Comparison of ENCODE assay signal across 8 mouse cellular contexts in the genomic region with DNA sequence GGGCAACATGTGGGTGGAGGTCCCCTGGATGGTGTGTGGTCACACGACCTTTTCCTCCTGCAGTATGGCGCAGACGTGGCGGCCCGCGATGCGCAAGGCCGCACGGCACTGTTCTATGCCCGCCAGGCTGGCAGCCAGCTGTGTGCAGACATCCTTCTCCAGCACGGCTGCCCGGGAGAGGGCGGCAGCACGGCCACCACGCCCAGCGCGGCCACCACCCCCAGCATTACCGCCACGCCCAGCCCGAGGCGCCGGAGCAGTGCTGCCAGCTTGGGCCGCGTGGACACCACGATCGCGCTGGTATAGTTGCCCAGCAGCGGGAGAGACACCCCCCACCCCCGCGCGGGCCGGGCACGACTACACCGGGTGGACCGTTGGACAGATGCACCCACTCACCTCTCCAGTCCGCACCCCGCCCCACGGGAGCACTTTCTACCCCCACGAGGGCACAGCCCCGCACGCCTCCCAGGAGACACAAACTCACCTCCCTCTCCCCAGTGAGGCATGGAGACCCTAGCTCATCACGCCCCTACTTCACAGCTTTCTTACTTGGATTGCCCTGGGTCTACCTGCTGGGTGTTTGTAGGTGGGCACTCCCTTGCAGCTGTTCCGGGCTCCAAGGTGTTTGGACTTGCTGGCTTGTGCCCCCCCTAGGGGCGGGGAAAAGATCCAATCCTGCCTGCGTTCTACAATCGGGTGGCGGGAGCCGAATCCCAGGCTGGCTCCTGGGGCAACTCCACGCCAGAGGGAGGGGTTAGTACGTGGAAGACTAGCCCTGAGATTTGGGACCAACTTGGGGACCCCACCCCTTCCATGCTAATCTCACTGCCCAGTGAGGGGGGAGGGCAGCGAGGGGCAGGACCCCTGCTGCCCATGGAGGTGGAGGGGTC. TPM values are rescaled to one million over a fixed set of nuclear protein-coding genes. Genes with fewer than 3 reads are reported as not detected.
DNase-seq lines count a peak whose midpoint lies in the region; ATAC-seq and TF ChIP-seq lines count a peak whose summit lies in the region.

No protein-coding gene starts in this region.

- peaks cover 76% of the 10 kb centered on the region for H3K27me3 ChIP-seq in heart, embryonic 10.5 days (ENCODE audit: insufficient read depth, poor library complexity, severe bottlenecking)
- peaks cover 14% of the 10 kb centered on the region for H3K27me3 ChIP-seq in heart, adult 2 months (ENCODE audit: control insufficient read depth, insufficient read depth, low read length)
- H3K27me3 ChIP-seq in MEL (ENCODE audit: control insufficient read depth in 1 of 2, insufficient read depth in 2 of 2, low read length in 2 of 2) = no peaks in the 10 kb centered on the region
- H3K27me3 ChIP-seq in forebrain, embryonic 12.5 days = peaks cover 69% of the 10 kb centered on the region
- H3K27me3 ChIP-seq in midbrain, embryonic 12.5 days = peaks cover 73% of the 10 kb centered on the region

- no peak for TF ChIP-seq POLR2A in heart, adult 2 months (IDR thresholded peaks at IDR 0.05; ENCODE audit: insufficient read depth, low read depth, low read length)
- TF ChIP-seq POLR2A in MEL (IDR thresholded peaks at IDR 0.05; ENCODE audit: control insufficient read depth in 1 of 2, insufficient read depth in 1 of 2, low read depth in 1 of 2, low read length in 2 of 2, poor library complexity in 1 of 2) = no peak

- WGBS in heart, embryonic 10.5 days = 8% methylated on average over 51 of the region's 51 CpGs
- whole genome bisulfite sequencing in heart, adult 2 months = 19% methylated on average over 51 of the region's 51 CpGs
- WGBS in forebrain, embryonic 12.5 days = 7% methylated on average over 48 of the region's 51 CpGs
- WGBS in midbrain, embryonic 12.5 days = 9% methylated on average over 49 of the region's 51 CpGs

- peak overlapping the region; percentile 52 for H3K4me2 ChIP-seq in forebrain, embryonic 12.5 days
- H3K4me2 ChIP-seq in midbrain, embryonic 12.5 days (replicated peaks) = peak overlapping the region; percentile 38

- peak overlapping the region; percentile 39 for H3K4me3 ChIP-seq in heart, embryonic 10.5 days
- no peak overlapping the region for H3K4me3 ChIP-seq in heart, adult 2 months
- H3K4me3 ChIP-seq in MEL (ENCODE audit: control insufficient read depth in 1 of 2, insufficient read depth in 1 of 2, low read depth in 2 of 2, low read length in 2 of 2) = no peak overlapping the region
- H3K4me3 ChIP-seq in forebrain, embryonic 12.5 days (replicated peaks) = peak overlapping the region; percentile 33
- H3K4me3 ChIP-seq in midbrain, embryonic 12.5 days = peak overlapping the region; percentile 25

- no peak for DNase-seq in heart, embryonic 10.5 days (ENCODE audit: low spot score)
- no peak for DNase-seq in heart, adult 2 months
- DNase-seq in MEL (ENCODE audit: low read depth, low spot score) = no peak
- DNase-seq in kidney, postnatal 4 days = peak; percentile 49 to 55
- DNase-seq in urinary bladder, adult 18-20 months (ENCODE audit: low spot score in 2 of 2) = no peak
- no peak for DNase-seq in adipocyte (ENCODE audit: low spot score)

- no peak for TF ChIP-seq CTCF in heart, adult 2 months (IDR thresholded peaks at IDR 0.05)
- no peak for TF ChIP-seq CTCF in MEL (IDR thresholded peaks at IDR 0.05 in 2 of 3, conservative IDR thresholded peaks at IDR 0.05 in 1 of 3; ENCODE audit: control insufficient read depth in 1 of 3, insufficient read depth in 1 of 3, low read depth in 2 of 3, low read length in 3 of 3, poor library complexity in 1 of 3, severe bottlenecking in 1 of 3)

- H3K79me2 ChIP-seq in heart, adult 2 months (replicated peaks; ENCODE audit: control insufficient read depth, insufficient read depth, low read length) = no peaks in the 10 kb centered on the region
- no peaks in the 10 kb centered on the region for H3K79me2 ChIP-seq in MEL (ENCODE audit: control insufficient read depth, insufficient read depth, low read length, poor library complexity)

- no peak overlapping the region for H3K9ac ChIP-seq in heart, adult 2 months (ENCODE audit: low read depth, low read length)
- H3K9ac ChIP-seq in MEL (ENCODE audit: control insufficient read depth, low read depth, low read length, poor library complexity, severe bottlenecking) = no peak overlapping the region
- H3K9ac ChIP-seq in forebrain, embryonic 12.5 days = peak overlapping the region; percentile 25; the same call in 1 of the 2 replicates
- H3K9ac ChIP-seq in midbrain, embryonic 12.5 days (replicated peaks) = peak overlapping the region; percentile 20; the same call in 1 of the 2 replicates

- peaks cover 13% of the 10 kb centered on the region for H3K36me3 ChIP-seq in heart, embryonic 10.5 days
- no peaks in the 10 kb centered on the region for H3K36me3 ChIP-seq in heart, adult 2 months (ENCODE audit: control insufficient read depth, insufficient read depth, low read length)
- peaks cover 0 to 3% of the 10 kb centered on the region in 2 experiments; a peak in 1 of 4 replicates for H3K36me3 ChIP-seq in MEL (ENCODE audit: control insufficient read depth in 1 of 2, insufficient read depth in 2 of 2, low read length in 2 of 2)
- H3K36me3 ChIP-seq in forebrain, embryonic 12.5 days (replicated peaks) = peaks cover 24% of the 10 kb centered on the region
- H3K36me3 ChIP-seq in midbrain, embryonic 12.5 days = peaks cover 36% of the 10 kb centered on the region

- ATAC-seq in forebrain, embryonic 12.5 days (ENCODE audit: low FRiP score) = peak; percentile 40; the same call in 1 of the 2 replicates
- 0 out of 2 replicates have a peak, but pooled peaks have one; percentile 24 for ATAC-seq in midbrain, embryonic 12.5 days (ENCODE audit: low FRiP score, low read depth)

- H3K27ac ChIP-seq in heart, embryonic 10.5 days = no peak overlapping the region
- no peak overlapping the region for H3K27ac ChIP-seq in heart, adult 2 months
- H3K27ac ChIP-seq in MEL (ENCODE audit: control insufficient read depth, low read depth, low read length) = no peak overlapping the region
- no peak overlapping the region; the same call in 1 of the 2 replicates for H3K27ac ChIP-seq in forebrain, embryonic 12.5 days
- no peak overlapping the region for H3K27ac ChIP-seq in midbrain, embryonic 12.5 days (replicated peaks)

- TF ChIP-seq RAD21 in MEL (IDR thresholded peaks at IDR 0.05; ENCODE audit: low read depth, low read length) = no peak

- no peak for TF ChIP-seq EP300 in heart, adult 2 months (IDR thresholded peaks at IDR 0.05; ENCODE audit: insufficient read depth, low read depth, low read length)
- TF ChIP-seq EP300 in MEL (IDR thresholded peaks at IDR 0.05; ENCODE audit: low read depth in 1 of 2, low read length in 2 of 2) = no peak

- H3K9me3 ChIP-seq in heart, embryonic 10.5 days = no peaks in the 10 kb centered on the region
- H3K9me3 ChIP-seq in MEL (replicated peaks; ENCODE audit: insufficient read depth, low read length) = no peaks in the 10 kb centered on the region
- H3K9me3 ChIP-seq in forebrain, embryonic 12.5 days = no peaks in the 10 kb centered on the region
- no peaks in the 10 kb centered on the region for H3K9me3 ChIP-seq in midbrain, embryonic 12.5 days

- intact Hi-C loops in heart, adult 2 months (cut with DNase I) = no loop called here

- peaks cover 30% of the 10 kb centered on the region for H3K4me1 ChIP-seq in heart, embryonic 10.5 days
- H3K4me1 ChIP-seq in heart, adult 2 months (ENCODE audit: control insufficient read depth, insufficient read depth, low read length) = no peaks in the 10 kb centered on the region
- H3K4me1 ChIP-seq in MEL (ENCODE audit: control insufficient read depth in 1 of 2, insufficient read depth in 2 of 2, low read length in 2 of 2) = no peaks in the 10 kb centered on the region
- H3K4me1 ChIP-seq in forebrain, embryonic 12.5 days = peaks cover 19% of the 10 kb centered on the region
- H3K4me1 ChIP-seq in midbrain, embryonic 12.5 days = peaks cover 22% of the 10 kb centered on the region

RNA-seq across cellular contexts. Expression of gene Agap2, which starts 16.7 kb away (rescaled TPM):
- polyA plus RNA-seq in heart, embryonic 10.5 days (2016; fragmentation: Nextera tagmentation; extraction: Ambion mirVana) = 0.50 TPM in 1 of 2 replicates, not detected in the other
- 1 to 10 TPM; 5.0 to 5.5 TPM for total RNA-seq in heart, adult 2 months (2021)
- polyA plus RNA-seq in heart, adult 2 months (2012; rRNA removed) = 2.9 and 4.8 TPM in 2 replicates
- total RNA-seq in MEL (2012; rRNA removed) = 0.03 and 0.04 TPM in 2 replicates
- under 1 TPM in 1 of 2 experiments, not detected in 1; 0.46 TPM for polyA plus RNA-seq in MEL (2012; ENCODE audit: insufficient read depth in 1 of 2, insufficient read length in 2 of 2, low read depth in 1 of 2, low replicate concordance in 2 of 2, missing spikeins in 1 of 2)
- polyA plus RNA-seq in forebrain, embryonic 12.5 days (2016; fragmentation: Nextera tagmentation; extraction: Ambion mirVana) = 0.73 and 1.1 TPM in 2 replicates
- 1.3 TPM in 2 replicates for polyA plus RNA-seq in midbrain, embryonic 12.5 days (2016; fragmentation: Nextera tagmentation; extraction: Ambion mirVana)

RNA-seq across cellular contexts. Expression of gene Tspan31, which starts 21.7 kb away (rescaled TPM):
- polyA plus RNA-seq in heart, embryonic 10.5 days (2016; fragmentation: Nextera tagmentation; extraction: Ambion mirVana) = 138 and 154 TPM in 2 replicates
- 10 to 100 TPM; 39.3 to 51.0 TPM for total RNA-seq in heart, adult 2 months (2021)
- polyA plus RNA-seq in heart, adult 2 months (2012; rRNA removed) = 67.6 and 130 TPM in 2 replicates
- total RNA-seq in MEL (2012; rRNA removed) = 49.7 and 57.2 TPM in 2 replicates
- 10 to 100 TPM in 1 of 2 experiments, not detected in 1; 63.1 TPM for polyA plus RNA-seq in MEL (2012; ENCODE audit: insufficient read depth in 1 of 2, insufficient read length in 2 of 2, low read depth in 1 of 2, low replicate concordance in 2 of 2, missing spikeins in 1 of 2)
- 139 and 158 TPM in 2 replicates for polyA plus RNA-seq in forebrain, embryonic 12.5 days (2016; fragmentation: Nextera tagmentation; extraction: Ambion mirVana)
- polyA plus RNA-seq in midbrain, embryonic 12.5 days (2016; fragmentation: Nextera tagmentation; extraction: Ambion mirVana) = 165 and 167 TPM in 2 replicates

RNA-seq across cellular contexts. Expression of gene Cdk4, which starts 28.4 kb away (rescaled TPM):
- 1,495 and 2,024 TPM in 2 replicates for polyA plus RNA-seq in heart, embryonic 10.5 days (2016; fragmentation: Nextera tagmentation; extraction: Ambion mirVana)
- total RNA-seq in heart, adult 2 months (2021) = 10 to 100 TPM; 77.8 to 83.0 TPM
- 110 and 139 TPM in 2 replicates for polyA plus RNA-seq in heart, adult 2 months (2012; rRNA removed)
- total RNA-seq in MEL (2012; rRNA removed) = 362 and 443 TPM in 2 replicates
- polyA plus RNA-seq in MEL (2012; ENCODE audit: insufficient read depth in 1 of 2, insufficient read length in 2 of 2, low read depth in 1 of 2, low replicate concordance in 2 of 2, missing spikeins in 1 of 2) = 1,000 to 10,000 TPM in 1 of 2 experiments, 100 to 1,000 TPM in 1; 843 to 1,325 TPM
- polyA plus RNA-seq in forebrain, embryonic 12.5 days (2016; fragmentation: Nextera tagmentation; extraction: Ambion mirVana) = 2,431 and 2,450 TPM in 2 replicates
- 2,032 and 2,136 TPM in 2 replicates for polyA plus RNA-seq in midbrain, embryonic 12.5 days (2016; fragmentation: Nextera tagmentation; extraction: Ambion mirVana)

RNA-seq across cellular contexts. Expression of gene Os9, which starts 29.2 kb away (rescaled TPM):
- 44.4 and 48.8 TPM in 2 replicates for polyA plus RNA-seq in heart, embryonic 10.5 days (2016; fragmentation: Nextera tagmentation; extraction: Ambion mirVana)
- 10 to 100 TPM; 24.4 to 25.1 TPM for total RNA-seq in heart, adult 2 months (2021)
- polyA plus RNA-seq in heart, adult 2 months (2012; rRNA removed) = 25.6 and 26.4 TPM in 2 replicates
- total RNA-seq in MEL (2012; rRNA removed) = 41.5 and 42.4 TPM in 2 replicates
- polyA plus RNA-seq in MEL (2012; ENCODE audit: insufficient read depth in 1 of 2, insufficient read length in 2 of 2, low read depth in 1 of 2, low replicate concordance in 2 of 2, missing spikeins in 1 of 2) = 10 to 100 TPM in 1 of 2 experiments, not detected in 1; 60.4 TPM
- polyA plus RNA-seq in forebrain, embryonic 12.5 days (2016; fragmentation: Nextera tagmentation; extraction: Ambion mirVana) = 86.1 and 90.2 TPM in 2 replicates
- 112 and 116 TPM in 2 replicates for polyA plus RNA-seq in midbrain, embryonic 12.5 days (2016; fragmentation: Nextera tagmentation; extraction: Ambion mirVana)

RNA-seq across cellular contexts. Expression of gene March9, which starts 31.8 kb away (rescaled TPM):
- 0.15 and 0.24 TPM in 2 replicates for polyA plus RNA-seq in heart, embryonic 10.5 days (2016; fragmentation: Nextera tagmentation; extraction: Ambion mirVana)
- total RNA-seq in heart, adult 2 months (2021) = 1 to 10 TPM; 2.8 to 3.1 TPM
- 2.5 and 2.7 TPM in 2 replicates for polyA plus RNA-seq in heart, adult 2 months (2012; rRNA removed)
- 2.1 and 2.3 TPM in 2 replicates for total RNA-seq in MEL (2012; rRNA removed)
- polyA plus RNA-seq in MEL (2012; ENCODE audit: insufficient read depth in 1 of 2, insufficient read length in 2 of 2, low read depth in 1 of 2, low replicate concordance in 2 of 2, missing spikeins in 1 of 2) = 1 to 10 TPM in 1 of 2 experiments, not detected in 1; 5.2 TPM
- polyA plus RNA-seq in forebrain, embryonic 12.5 days (2016; fragmentation: Nextera tagmentation; extraction: Ambion mirVana) = 3.9 and 4.2 TPM in 2 replicates
- 4.6 and 5.3 TPM in 2 replicates for polyA plus RNA-seq in midbrain, embryonic 12.5 days (2016; fragmentation: Nextera tagmentation; extraction: Ambion mirVana)

Comparison
In these comparisons a context has a peak if more than half of its experiments do, and no peak if none do; other contexts are left out.
1. H3K4me3 ChIP-seq: peak in heart, embryonic 10.5 days (single experiment), forebrain, embryonic 12.5 days (single experiment) and midbrain, embryonic 12.5 days (single experiment); none in heart, adult 2 months (single experiment) and MEL (0 of 2).
2. DNase-seq: peak in kidney, postnatal 4 days (2 of 2); none in heart, embryonic 10.5 days (single experiment), heart, adult 2 months (0 of 2), MEL (single experiment), urinary bladder, adult 18-20 months (0 of 2) and adipocyte (single experiment).
3. H3K9ac ChIP-seq: peak in forebrain, embryonic 12.5 days (single experiment) and midbrain, embryonic 12.5 days (single experiment); none in heart, adult 2 months (single experiment) and MEL (single experiment).